Mouse (Mus musculus): ENCODE data around the gene Grin3b. TPM values are rescaled to one million over a fixed set of nuclear protein-coding genes. Genes with fewer than 3 reads are reported as not detected.
A peak's percentile ranks its signal among the peaks of the same experiment; 100 is the strongest.

The Grin3b gene
- polyA plus RNA-seq (2015; fragmentation: Nextera tagmentation; extraction: Ambion mirVana), result 0.34 and 0.66 TPM in 2 replicates

DNA sequence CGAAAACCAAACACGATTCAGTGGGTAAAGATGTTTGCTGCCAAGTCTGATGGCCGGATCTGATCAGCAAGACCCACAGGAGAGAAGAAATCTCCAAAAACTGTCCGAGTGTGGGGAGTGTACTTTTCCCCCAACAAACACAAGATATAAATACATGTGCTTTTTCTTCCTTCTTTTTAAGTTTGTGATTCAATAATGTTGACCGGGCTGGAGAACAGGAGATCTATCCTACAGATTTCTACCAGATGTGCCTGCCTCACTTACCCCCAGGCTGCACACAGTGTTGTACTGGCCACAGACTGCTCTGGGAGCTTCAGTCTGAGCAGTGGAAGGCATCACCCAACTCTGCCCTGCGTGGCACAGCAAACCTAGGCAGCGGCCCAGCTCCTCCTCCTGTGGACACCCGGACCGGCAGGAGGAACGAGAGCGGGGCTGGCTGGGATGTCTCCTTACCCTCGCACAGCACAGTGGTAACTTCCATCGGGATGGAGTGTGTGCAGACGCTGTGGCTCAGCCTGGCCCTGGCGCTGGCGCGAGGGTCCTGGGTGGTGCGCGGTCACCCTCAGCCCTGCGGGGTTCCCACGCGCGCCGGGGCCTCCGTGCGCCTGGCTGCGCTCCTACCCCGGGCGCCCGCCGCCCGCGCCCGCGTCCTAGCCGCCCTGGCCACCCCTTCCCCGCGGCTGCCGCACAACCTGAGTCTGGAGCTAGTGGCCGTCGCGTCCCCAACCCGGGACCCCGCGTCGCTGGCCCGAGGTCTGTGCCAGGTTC, at the start of gene Grin3b:
TSS of gene Grin3b (plus strand) at position 301 of the 768 bp plus-strand sequence.
- WGBS, result 8% methylated on average over 47 of the region's 47 CpGs
- no peaks in the 10 kb centered on the region for H3K9me3 ChIP-seq
- H3K27ac ChIP-seq, result no peak within 1 kb of the TSS
- peak within 1 kb of the TSS; percentile 4; the same call in 1 of the 2 replicates for H3K9ac ChIP-seq
- H3K27me3 ChIP-seq (replicated peaks), result peaks cover 35% of the 10 kb centered on the region
- H3K4me1 ChIP-seq, result peaks cover 8% of the 10 kb centered on the region
- H3K4me3 ChIP-seq, result peak within 1 kb of the TSS; percentile 30
- no peak for ATAC-seq (replicated peaks)
- peak within 1 kb of the TSS; percentile 51 for H3K4me2 ChIP-seq
- peaks cover 15% of the 10 kb centered on the region for H3K36me3 ChIP-seq (replicated peaks)

DNA sequence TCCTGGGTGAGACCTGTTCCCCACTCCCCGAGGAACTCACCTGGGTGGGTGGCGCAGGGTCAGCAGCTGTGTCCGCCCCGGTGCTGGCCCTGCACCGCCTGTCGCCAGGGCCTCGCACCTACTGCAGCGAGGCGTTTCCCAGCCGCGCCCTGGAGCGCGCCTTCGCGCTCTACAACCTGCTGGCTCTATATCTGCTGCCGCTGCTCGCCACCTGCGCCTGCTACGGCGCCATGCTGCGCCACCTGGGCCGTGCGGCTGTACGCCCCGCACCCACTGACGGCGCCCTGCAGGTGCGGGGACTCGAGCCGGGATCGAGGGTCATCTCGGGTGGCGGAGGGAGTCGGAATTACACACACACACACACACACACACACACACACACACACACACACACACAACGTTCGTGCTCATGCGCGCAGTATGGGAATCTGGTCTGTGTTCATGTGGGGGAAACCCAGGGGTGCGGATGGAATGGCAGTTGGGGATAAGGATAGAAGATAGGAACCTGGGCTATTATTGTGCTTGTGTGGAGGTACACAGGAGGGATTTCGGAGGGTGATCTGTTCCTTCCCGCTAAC, 49.5 kb upstream of the Grin3b start, which contains the start of gene R3hdm4:
TSS of gene R3hdm4 (minus strand) at position 251 of the 578 bp plus-strand sequence.
- H3K9ac ChIP-seq, result peak within 1 kb of the TSS; percentile 36; the same call in 1 of the 2 replicates
- no peak within 1 kb of the TSS for H3K27ac ChIP-seq
- 4% methylated on average over 41 of the region's 41 CpGs for WGBS
- no peaks in the 10 kb centered on the region for H3K36me3 ChIP-seq (replicated peaks)
- no peak for ATAC-seq (replicated peaks)
- no peaks in the 10 kb centered on the region for H3K9me3 ChIP-seq
- peaks cover 38% of the 10 kb centered on the region for H3K4me1 ChIP-seq
- H3K4me3 ChIP-seq, result peak within 1 kb of the TSS; percentile 33
- peaks cover 62% of the 10 kb centered on the region for H3K27me3 ChIP-seq (replicated peaks)
- peak within 1 kb of the TSS; percentile 49 for H3K4me2 ChIP-seq

DNA sequence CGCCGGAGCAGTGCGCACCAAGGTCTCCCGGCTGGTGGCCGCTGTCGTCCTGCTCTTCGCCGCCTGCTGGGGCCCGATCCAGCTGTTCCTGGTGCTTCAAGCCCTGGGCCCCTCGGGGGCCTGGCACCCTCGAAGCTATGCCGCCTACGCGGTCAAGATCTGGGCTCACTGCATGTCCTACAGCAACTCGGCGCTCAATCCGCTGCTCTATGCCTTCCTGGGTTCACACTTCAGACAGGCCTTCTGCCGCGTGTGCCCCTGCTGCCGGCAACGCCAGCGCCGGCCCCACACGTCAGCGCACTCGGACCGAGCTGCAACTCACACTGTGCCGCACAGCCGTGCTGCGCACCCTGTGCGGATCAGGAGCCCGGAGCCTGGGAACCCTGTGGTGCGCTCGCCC, 48.9 kb upstream of the Grin3b start:
- H3K4me2 ChIP-seq, result peak overlapping the region; percentile 49
- WGBS, result under 1% methylated on average over 34 of the region's 34 CpGs
- H3K27me3 ChIP-seq (replicated peaks), result peaks cover 62% of the 10 kb centered on the region
- ATAC-seq (replicated peaks), result no peak
- H3K27ac ChIP-seq, result no peak overlapping the region
- H3K9ac ChIP-seq, result peak overlapping the region; percentile 36; the same call in 1 of the 2 replicates
- H3K36me3 ChIP-seq (replicated peaks), result no peaks in the 10 kb centered on the region
- H3K4me3 ChIP-seq, result peak overlapping the region; percentile 33
- peaks cover 41% of the 10 kb centered on the region for H3K4me1 ChIP-seq
- H3K9me3 ChIP-seq, result no peaks in the 10 kb centered on the region

DNA sequence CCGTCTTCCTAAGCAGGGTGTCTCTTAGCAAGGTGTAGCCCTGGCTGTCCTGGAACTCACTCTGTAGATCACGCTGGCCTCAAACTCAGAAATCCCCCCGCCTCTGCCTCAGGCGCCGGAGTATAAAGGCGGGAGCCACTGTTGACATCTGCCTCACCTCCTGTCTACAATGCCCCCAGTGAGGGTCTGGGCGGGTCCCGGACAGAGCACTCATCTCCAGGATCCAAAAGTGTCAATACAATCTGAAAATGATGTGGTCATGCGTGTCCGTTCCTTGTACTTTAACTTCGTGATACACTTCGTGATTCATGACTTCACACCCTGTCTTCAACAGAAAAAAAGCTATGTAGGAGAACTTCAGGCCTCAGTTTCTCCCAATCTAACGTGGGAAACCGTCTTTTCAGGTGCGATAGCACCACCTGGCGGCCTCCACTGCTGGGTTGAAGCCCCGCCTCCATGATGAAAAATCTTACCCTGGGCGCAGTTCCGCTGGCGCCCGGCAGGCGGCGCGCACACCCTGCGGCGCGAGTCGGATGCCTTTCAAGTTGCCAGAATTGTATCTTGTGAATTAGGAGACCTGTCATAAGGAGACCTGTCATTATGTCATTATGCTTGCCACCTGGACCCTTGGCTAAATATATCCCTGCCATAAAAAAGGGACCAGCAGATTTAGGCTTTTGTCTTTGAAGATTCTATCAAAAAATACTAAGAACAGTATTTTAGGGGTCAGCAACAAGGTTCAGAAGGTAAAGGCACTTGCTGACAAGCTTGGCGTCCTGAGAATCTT, 45.3 kb upstream of the Grin3b start:
- Histone ChIP-seq H3K4me3 (peak overlapping the region; percentile 92; the same call in 1 of the 2 replicates), H3K4me2 (peak overlapping the region; percentile 81), H3K9me3 (no peaks in the 10 kb centered on the region), H3K27ac (no peak overlapping the region), H3K9ac (no peak overlapping the region), H3K36me3 (replicated peaks) (no peaks in the 10 kb centered on the region), H3K27me3 (replicated peaks) (peaks cover 34% of the 10 kb centered on the region), H3K4me1 (peaks cover 48% of the 10 kb centered on the region)
- 13% methylated on average over 29 of the region's 29 CpGs for WGBS
- no peak for ATAC-seq (replicated peaks)

DNA sequence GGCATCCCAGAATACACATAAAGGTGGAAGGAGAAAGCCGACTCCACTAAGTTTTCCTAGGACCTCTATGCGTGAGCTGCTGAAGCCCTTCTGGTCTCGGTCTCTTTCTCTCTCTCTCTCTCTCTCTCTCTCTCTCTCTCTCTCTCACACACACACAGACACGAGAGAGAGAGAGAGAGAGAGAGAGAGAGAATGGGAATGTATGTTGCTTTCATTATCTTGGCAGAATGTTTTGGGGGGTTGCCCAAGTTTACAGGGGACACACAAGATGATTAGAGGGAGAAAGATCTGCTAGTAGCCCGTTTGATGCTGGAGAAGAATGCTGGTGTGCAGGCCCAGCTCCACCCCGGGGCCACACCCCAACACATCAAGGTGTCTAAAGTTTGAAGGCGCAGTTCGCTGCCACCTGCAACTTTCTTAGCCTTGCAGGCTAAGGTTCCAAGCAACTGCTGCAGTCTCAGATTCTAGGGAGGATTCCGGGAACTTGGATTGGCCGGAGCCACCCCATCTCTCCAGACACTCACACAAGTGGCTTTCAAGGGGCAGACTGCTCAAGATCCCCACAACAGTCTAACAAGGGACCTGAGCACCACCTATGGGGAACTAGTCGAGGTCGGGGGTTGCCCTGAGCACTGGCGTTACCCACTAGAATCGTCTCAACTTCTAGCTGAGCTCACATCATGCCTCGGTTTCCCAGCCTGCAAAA, 44.6 kb upstream of the Grin3b start:
- peak overlapping the region; percentile 81 for H3K4me2 ChIP-seq
- peak overlapping the region; percentile 78 for H3K9ac ChIP-seq
- H3K9me3 ChIP-seq, result no peaks in the 10 kb centered on the region
- peaks cover 44% of the 10 kb centered on the region for H3K4me1 ChIP-seq
- peak overlapping the region; percentile 92 for H3K4me3 ChIP-seq
- WGBS, result 10% methylated on average over 15 of the region's 15 CpGs
- H3K27ac ChIP-seq, result no peak overlapping the region; the same call in 1 of the 2 replicates
- peaks cover 27% of the 10 kb centered on the region for H3K27me3 ChIP-seq (replicated peaks)
- peak; percentile 12; the same call in 1 of the 2 replicates for ATAC-seq (replicated peaks)
- 0 out of 2 replicates have a peak, but pooled peaks cover under 1% of the 10 kb centered on the region for H3K36me3 ChIP-seq (replicated peaks)

DNA sequence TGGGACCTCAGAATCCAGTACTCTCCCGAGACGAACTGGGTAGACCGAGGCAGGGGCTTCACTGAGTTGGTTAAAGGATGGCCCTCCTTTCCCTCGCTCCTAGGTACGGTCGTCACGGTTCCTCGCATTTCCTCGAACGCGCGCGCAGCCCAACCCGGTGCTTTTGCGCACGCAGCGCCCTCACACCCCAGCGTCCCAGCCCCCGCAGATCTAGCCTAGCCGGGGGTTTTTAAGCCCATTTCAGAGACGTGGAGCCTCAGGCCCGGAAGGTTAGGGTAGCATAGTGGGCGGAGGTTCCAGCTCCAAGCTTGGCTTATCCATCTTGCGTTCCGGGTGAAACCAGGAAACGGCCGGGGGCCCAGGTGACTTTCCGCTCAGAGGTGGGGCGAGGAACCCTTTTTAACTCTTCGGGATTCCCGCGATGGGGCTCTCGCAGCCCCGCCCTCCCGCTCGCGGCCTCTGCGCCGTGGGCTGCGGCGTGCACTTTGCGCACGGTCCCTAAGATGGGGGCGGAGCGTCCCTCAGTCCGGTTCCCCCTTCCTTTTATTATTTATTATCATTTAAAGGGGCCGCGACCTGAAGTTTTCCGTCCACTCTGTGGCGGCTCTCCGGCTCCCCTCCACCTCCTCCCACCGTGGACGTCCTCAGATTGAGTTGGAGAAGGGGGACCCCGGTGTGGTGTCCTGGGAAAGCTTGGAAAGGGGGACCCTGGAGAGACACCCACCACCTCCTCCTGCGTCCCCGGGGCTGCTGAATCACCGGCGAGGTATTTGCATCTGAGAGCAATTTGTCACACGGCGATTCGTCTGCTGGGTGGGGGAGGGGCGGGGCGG, 43.8 kb upstream of the Grin3b start, which contains the start of gene Arid3a:
TSS of gene Arid3a (plus strand) at position 553 of the 833 bp plus-strand sequence.
- peaks cover 36% of the 10 kb centered on the region for H3K4me1 ChIP-seq
- H3K4me2 ChIP-seq, result peak within 1 kb of the TSS; percentile 81
- peak within 1 kb of the TSS; percentile 78 for H3K9ac ChIP-seq
- H3K27me3 ChIP-seq (replicated peaks), result peaks cover 20% of the 10 kb centered on the region
- no peaks in the 10 kb centered on the region for H3K9me3 ChIP-seq
- H3K27ac ChIP-seq, result peak within 1 kb of the TSS; percentile 89
- H3K4me3 ChIP-seq, result peak within 1 kb of the TSS; percentile 92
- ATAC-seq (replicated peaks), result peak; percentile 74
- under 1% methylated on average over 63 of the region's 63 CpGs for WGBS
- peaks cover 6% of the 10 kb centered on the region; the same call in 1 of the 2 replicates for H3K36me3 ChIP-seq (replicated peaks)

DNA sequence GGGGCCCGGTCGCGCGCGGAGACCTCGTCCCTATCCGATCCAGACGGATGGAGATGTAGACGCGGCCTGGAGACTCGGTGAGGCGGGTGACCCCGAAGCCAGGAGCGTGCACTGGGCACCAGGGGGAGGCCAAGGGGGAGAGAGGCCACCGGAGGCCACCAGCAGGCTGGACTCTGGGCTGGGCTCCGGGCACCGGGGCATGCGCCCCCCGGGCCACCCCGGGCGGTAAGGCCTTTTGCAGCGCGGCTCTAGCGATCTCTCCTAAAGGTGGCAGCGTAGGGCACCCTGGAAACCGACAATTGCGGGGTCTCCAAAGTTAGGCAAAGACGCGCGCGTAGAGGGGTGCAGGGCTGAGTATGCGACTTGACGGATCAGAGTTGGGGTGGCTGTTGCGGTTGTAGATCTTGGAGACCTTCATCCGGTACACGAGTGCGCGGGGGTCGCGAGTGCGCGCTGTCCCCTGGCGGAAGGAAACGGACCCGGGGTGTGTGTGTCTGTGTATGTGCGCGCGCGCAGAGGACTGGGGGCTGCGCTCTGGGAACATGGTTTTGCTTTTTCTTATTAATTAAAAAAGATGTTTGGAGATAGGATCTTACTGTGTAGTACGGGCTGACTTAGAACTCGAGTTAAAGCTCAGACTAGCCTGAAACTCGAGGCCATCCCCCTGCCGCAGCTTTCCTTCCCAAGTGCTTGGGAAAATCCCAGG, 43.0 kb upstream of the Grin3b start:
- Histone ChIP-seq H3K4me3 (peak overlapping the region; percentile 92), H3K4me1 (peaks cover 37% of the 10 kb centered on the region), H3K4me2 (peak overlapping the region; percentile 81), H3K27me3 (replicated peaks) (peaks cover 12% of the 10 kb centered on the region), H3K9me3 (no peaks in the 10 kb centered on the region), H3K36me3 (replicated peaks) (peaks cover 6% of the 10 kb centered on the region; the same call in 1 of the 2 replicates), H3K27ac (peak overlapping the region; percentile 89), H3K9ac (peak overlapping the region; percentile 78)
- ATAC-seq (replicated peaks), result peak; percentile 53
- under 1% methylated on average over 54 of the region's 54 CpGs for WGBS

DNA sequence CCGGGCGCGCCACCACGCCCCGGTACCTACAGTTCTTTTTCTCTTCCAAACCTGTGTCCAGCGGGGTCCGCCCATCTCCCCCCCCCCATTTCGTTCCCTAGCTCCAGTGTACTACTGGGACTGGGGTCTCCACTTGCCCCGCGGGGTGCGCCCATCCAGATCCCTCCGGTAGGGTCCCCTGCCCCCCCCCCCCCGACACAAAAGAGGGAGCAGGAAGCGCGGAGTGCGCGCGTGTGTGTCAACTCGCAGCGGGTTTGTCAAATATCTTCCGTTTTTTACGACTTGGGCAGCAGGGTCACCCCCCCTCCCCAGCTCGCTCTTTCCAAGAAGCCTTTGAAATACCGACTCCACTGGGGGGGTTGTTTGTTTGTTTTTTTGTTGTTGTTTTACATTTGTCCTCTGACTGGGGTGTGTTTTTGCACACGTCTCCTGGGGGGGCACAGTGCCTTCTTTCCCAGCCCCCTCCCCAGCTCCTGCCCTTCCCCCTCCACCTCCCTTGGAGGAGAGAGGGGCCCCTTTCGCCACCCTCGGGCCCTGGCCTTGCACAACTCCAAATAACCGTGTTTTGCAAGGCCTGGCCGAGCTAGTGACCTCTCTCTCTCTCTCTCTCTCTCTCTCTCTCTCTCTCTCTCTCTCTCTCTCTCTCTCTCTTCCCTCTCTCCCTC, 42.4 kb upstream of the Grin3b start:
- Histone ChIP-seq H3K4me3 (peak overlapping the region; percentile 92), H3K9me3 (no peaks in the 10 kb centered on the region), H3K4me2 (peak overlapping the region; percentile 81), H3K36me3 (replicated peaks) (peaks cover 6% of the 10 kb centered on the region; the same call in 1 of the 2 replicates), H3K9ac (peak overlapping the region; percentile 78), H3K27me3 (replicated peaks) (peaks cover 5% of the 10 kb centered on the region), H3K4me1 (peaks cover 42% of the 10 kb centered on the region), H3K27ac (peak overlapping the region; percentile 89)
- under 1% methylated on average over 19 of the region's 29 CpGs for WGBS
- ATAC-seq (replicated peaks), result no peak

DNA sequence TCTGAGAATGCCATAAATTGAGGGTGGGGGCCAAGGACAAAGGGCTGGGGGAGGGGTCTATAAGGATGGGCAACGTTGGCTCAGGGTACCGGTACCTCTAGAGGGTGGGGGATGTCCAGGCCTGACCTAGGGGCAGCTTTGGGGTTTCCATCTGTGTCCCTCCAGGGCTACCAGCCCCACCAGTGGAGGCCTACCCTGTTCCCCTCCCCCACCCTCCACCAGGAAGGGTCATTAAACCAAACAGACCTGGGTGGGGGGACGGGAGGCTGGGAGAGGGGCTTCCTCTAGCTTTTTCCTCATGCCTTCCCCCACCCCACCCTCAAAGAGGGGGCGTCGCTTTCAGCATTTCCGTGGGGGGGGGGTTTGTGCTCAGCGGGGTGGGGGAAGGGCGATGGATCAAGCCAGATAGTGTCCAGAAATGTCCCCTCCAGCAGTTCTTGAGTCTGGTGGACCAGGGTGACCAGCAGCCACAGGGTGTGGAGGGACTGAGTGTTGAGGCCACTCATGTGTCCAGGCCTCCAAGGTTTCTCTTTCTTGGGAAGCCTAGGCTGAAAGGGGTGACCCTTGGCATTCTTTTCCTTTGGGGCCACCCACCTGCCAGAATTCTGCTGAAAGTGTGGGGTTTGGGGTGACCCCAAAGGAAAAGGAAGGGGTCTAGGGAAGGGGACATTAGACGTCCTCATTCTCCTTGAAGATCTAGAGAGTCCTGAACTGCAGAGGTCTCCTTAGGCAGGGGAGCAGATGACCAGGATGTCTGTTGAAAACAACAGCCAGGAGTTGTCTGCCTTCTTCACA, 41.4 kb upstream of the Grin3b start:
- Histone ChIP-seq H3K27ac (peak overlapping the region; percentile 89), H3K4me1 (peaks cover 51% of the 10 kb centered on the region)
- WGBS, result 28% methylated on average over 9 of the region's 9 CpGs

More for the DNA sequence above, 41.4 kb upstream of the Grin3b start:
- Histone ChIP-seq H3K36me3 (replicated peaks) (peaks cover 6% of the 10 kb centered on the region; the same call in 1 of the 2 replicates), H3K27me3 (replicated peaks) (no peaks in the 10 kb centered on the region), H3K4me3 (peak overlapping the region; percentile 92), H3K4me2 (peak overlapping the region; percentile 81), H3K9me3 (no peaks in the 10 kb centered on the region), H3K9ac (peak overlapping the region; percentile 35)
- ATAC-seq (replicated peaks), result no peak
